In the genomic region with DNA sequence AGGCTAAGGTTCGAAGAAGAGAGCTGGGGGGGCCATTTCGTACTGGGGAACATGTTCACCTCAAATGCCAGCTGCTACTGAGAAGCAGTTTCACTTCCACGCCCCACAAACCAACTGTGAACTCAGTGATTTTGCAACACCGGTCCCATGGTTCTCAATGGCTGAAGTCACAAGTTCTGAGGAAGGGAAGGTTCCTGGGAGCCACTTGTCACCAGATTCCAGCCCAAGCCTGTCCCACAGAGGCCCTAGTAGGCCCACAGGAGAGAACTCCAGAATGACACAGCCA, we compare ENCODE assay signal across 8 mouse cellular contexts. TPM values are rescaled to one million over a fixed set of nuclear protein-coding genes. Genes with fewer than 3 reads are reported as not detected.
DNase-seq lines count a peak whose midpoint lies in the region; ATAC-seq lines count a peak whose summit lies in the region.

No protein-coding gene starts in this region.

- WGBS in forebrain, embryonic 15.5 days, result 95% methylated on average over 4 of the region's 4 CpGs
- WGBS in intestine, embryonic 15.5 days, result 83% methylated on average over 4 of the region's 4 CpGs
- 3% methylated on average over 4 of the region's 4 CpGs for WGBS in macrophage (ENCODE audit: missing documents)

- DNase-seq in layer of hippocampus, adult 9-11 months, result peak; percentile 83
- DNase-seq in layer of hippocampus, adult 9-10 months (ENCODE audit: low spot score), result no peak
- no peak for DNase-seq in frontal cortex, postnatal 14 days (ENCODE audit: low spot score in 2 of 2)
- DNase-seq in kidney, postnatal 14 days, result no peak

- H3K9me3 ChIP-seq in forebrain, embryonic 15.5 days, result no peaks in the 10 kb centered on the region
- no peaks in the 10 kb centered on the region for H3K9me3 ChIP-seq in intestine, embryonic 15.5 days

- ATAC-seq in forebrain, embryonic 15.5 days (replicated peaks), result 0 out of 2 replicates have a peak, but pooled peaks have one; percentile 3
- ATAC-seq in intestine, embryonic 15.5 days, result 0 out of 2 replicates have a peak, but pooled peaks have one; percentile 1
- no peak for ATAC-seq in inflammation-experienced regulatory T-cells, adult 6 months

- peaks cover 20% of the 10 kb centered on the region for H3K4me1 ChIP-seq in forebrain, embryonic 15.5 days
- peaks cover 29% of the 10 kb centered on the region for H3K4me1 ChIP-seq in intestine, embryonic 15.5 days (replicated peaks)

- H3K9ac ChIP-seq in forebrain, embryonic 15.5 days (replicated peaks), result no peak overlapping the region
- 0 out of 2 replicates have a peak overlapping the region, but pooled peaks have one; percentile 54 for H3K9ac ChIP-seq in intestine, embryonic 15.5 days

- H3K4me2 ChIP-seq in forebrain, embryonic 15.5 days (replicated peaks), result peak overlapping the region; percentile 71; the same call in 1 of the 2 replicates
- peak overlapping the region; percentile 89 for H3K4me2 ChIP-seq in intestine, embryonic 15.5 days (replicated peaks)

- H3K27ac ChIP-seq in forebrain, embryonic 15.5 days (replicated peaks), result no peak overlapping the region
- no peak overlapping the region for H3K27ac ChIP-seq in intestine, embryonic 15.5 days
- H3K27ac ChIP-seq in macrophage, result peak overlapping the region; percentile 99

- H3K79me2 ChIP-seq in macrophage (ENCODE audit: inconsistent target), result peaks cover 61% of the 10 kb centered on the region

- no peaks in the 10 kb centered on the region for H3K27me3 ChIP-seq in forebrain, embryonic 15.5 days
- no peaks in the 10 kb centered on the region for H3K27me3 ChIP-seq in intestine, embryonic 15.5 days (replicated peaks)

- H3K4me3 ChIP-seq in forebrain, embryonic 15.5 days, result 0 out of 2 replicates have a peak overlapping the region, but pooled peaks have one; percentile 70
- peak overlapping the region; percentile 59 for H3K4me3 ChIP-seq in intestine, embryonic 15.5 days (replicated peaks)
- H3K4me3 ChIP-seq in macrophage (ENCODE audit: inconsistent target), result peak overlapping the region; percentile 91

- no peaks in the 10 kb centered on the region; the same call in 1 of the 2 replicates for H3K36me3 ChIP-seq in forebrain, embryonic 15.5 days
- H3K36me3 ChIP-seq in intestine, embryonic 15.5 days, result peaks cover 9% of the 10 kb centered on the region; the same call in 1 of the 2 replicates
- H3K36me3 ChIP-seq in macrophage (ENCODE audit: inconsistent target), result peaks cover 29% of the 10 kb centered on the region

RNA-seq across cellular contexts. Expression of a gene that starts 1.2 kb away (rescaled TPM):
- 75.1 and 78.9 TPM in 2 replicates for polyA plus RNA-seq in forebrain, embryonic 15.5 days (2015; fragmentation: Nextera tagmentation; extraction: Ambion mirVana)
- 247 and 298 TPM in 2 replicates for polyA plus RNA-seq in intestine, embryonic 15.5 days (2015; fragmentation: Nextera tagmentation; extraction: Ambion mirVana)
- 100 to 1,000 TPM; 207 to 590 (median 358) TPM for total RNA-seq in macrophage (2018; cell fraction: chromatin; rRNA removed)
- 1,000 to 10,000 TPM; 1,634 to 3,370 (median 2,405) TPM for total RNA-seq in macrophage (2018; cell fraction: cytosol; rRNA removed)
- total RNA-seq in macrophage (2018; cell fraction: nucleus; rRNA removed), result 1,000 to 10,000 TPM in 25 of 26 experiments, 100 to 1,000 TPM in 1; 541 to 3,148 (median 1,812) TPM
- polyA plus RNA-seq in macrophage (2018), result 1,508 to 2,797 TPM (median 2,045 TPM) in 3 replicates
- polyA plus RNA-seq in inflammation-experienced regulatory T-cells, adult 6 months (2017; shearing (Covaris generic)), result 100 to 1,000 TPM in 2 of 3 experiments, 10 to 100 TPM in 1; 96.3 to 113 (median 109) TPM

RNA-seq across cellular contexts. Expression of a gene that starts 12.9 kb away (rescaled TPM):
- 0.59 and 0.91 TPM in 2 replicates for polyA plus RNA-seq in forebrain, embryonic 15.5 days (2015; fragmentation: Nextera tagmentation; extraction: Ambion mirVana)
- 1.1 and 1.4 TPM in 2 replicates for polyA plus RNA-seq in intestine, embryonic 15.5 days (2015; fragmentation: Nextera tagmentation; extraction: Ambion mirVana)
- 1 to 10 TPM in 1 of 26 experiments, under 1 TPM in 6, not detected in 19; 0.47 to 1.1 (median 0.69) TPM for total RNA-seq in macrophage (2018; cell fraction: chromatin; rRNA removed)
- under 1 TPM; 0.09 to 0.90 (median 0.46) TPM for total RNA-seq in macrophage (2018; cell fraction: cytosol; rRNA removed)
- 1 to 10 TPM in 7 of 26 experiments, under 1 TPM in 14, not detected in 5; 0.40 to 2.1 (median 0.73) TPM for total RNA-seq in macrophage (2018; cell fraction: nucleus; rRNA removed)
- polyA plus RNA-seq in macrophage (2018), result 0.50 to 0.63 TPM in 2 of 3 replicates, not detected in the other
- under 1 TPM in 1 of 3 experiments, not detected in 2; 0.25 TPM for polyA plus RNA-seq in inflammation-experienced regulatory T-cells, adult 6 months (2017; shearing (Covaris generic))

RNA-seq across cellular contexts. Expression of a gene that starts 22.0 kb away (rescaled TPM):
- 110 and 112 TPM in 2 replicates for polyA plus RNA-seq in forebrain, embryonic 15.5 days (2015; fragmentation: Nextera tagmentation; extraction: Ambion mirVana)
- 83.3 and 83.6 TPM in 2 replicates for polyA plus RNA-seq in intestine, embryonic 15.5 days (2015; fragmentation: Nextera tagmentation; extraction: Ambion mirVana)
- 10 to 100 TPM; 10.1 to 69.1 (median 38.7) TPM for total RNA-seq in macrophage (2018; cell fraction: chromatin; rRNA removed)
- 10 to 100 TPM in 23 of 26 experiments, 1 to 10 TPM in 3; 7.9 to 15.8 (median 12.6) TPM for total RNA-seq in macrophage (2018; cell fraction: cytosol; rRNA removed)
- 10 to 100 TPM in 21 of 26 experiments, 1 to 10 TPM in 5; 5.3 to 42.4 (median 17.5) TPM for total RNA-seq in macrophage (2018; cell fraction: nucleus; rRNA removed)
- polyA plus RNA-seq in macrophage (2018), result 7.5 to 17.9 TPM (median 16.7 TPM) in 3 replicates
- 10 to 100 TPM; 47.4 to 61.1 (median 53.4) TPM for polyA plus RNA-seq in inflammation-experienced regulatory T-cells, adult 6 months (2017; shearing (Covaris generic))

RNA-seq across cellular contexts. Expression of a gene that starts 26.3 kb away (rescaled TPM):
- 668 and 672 TPM in 2 replicates for polyA plus RNA-seq in forebrain, embryonic 15.5 days (2015; fragmentation: Nextera tagmentation; extraction: Ambion mirVana)
- 746 and 850 TPM in 2 replicates for polyA plus RNA-seq in intestine, embryonic 15.5 days (2015; fragmentation: Nextera tagmentation; extraction: Ambion mirVana)
- total RNA-seq in macrophage (2018; cell fraction: chromatin; rRNA removed), result 10 to 100 TPM in 17 of 26 experiments, 1 to 10 TPM in 9; 3.3 to 67.2 (median 12.4) TPM
- 100 to 1,000 TPM; 291 to 451 (median 384) TPM for total RNA-seq in macrophage (2018; cell fraction: cytosol; rRNA removed)
- 100 to 1,000 TPM in 1 of 26 experiments, 10 to 100 TPM in 25; 19.0 to 103 (median 51.4) TPM for total RNA-seq in macrophage (2018; cell fraction: nucleus; rRNA removed)
- 62.0 to 577 TPM (median 488 TPM) in 3 replicates for polyA plus RNA-seq in macrophage (2018)
- polyA plus RNA-seq in inflammation-experienced regulatory T-cells, adult 6 months (2017; shearing (Covaris generic)), result 100 to 1,000 TPM; 583 to 771 (median 610) TPM

RNA-seq across cellular contexts. Expression of a gene that starts 35.2 kb away (rescaled TPM):
- 112 and 115 TPM in 2 replicates for polyA plus RNA-seq in forebrain, embryonic 15.5 days (2015; fragmentation: Nextera tagmentation; extraction: Ambion mirVana)
- 125 and 127 TPM in 2 replicates for polyA plus RNA-seq in intestine, embryonic 15.5 days (2015; fragmentation: Nextera tagmentation; extraction: Ambion mirVana)
- 10 to 100 TPM; 17.7 to 49.5 (median 34.4) TPM for total RNA-seq in macrophage (2018; cell fraction: chromatin; rRNA removed)
- total RNA-seq in macrophage (2018; cell fraction: cytosol; rRNA removed), result 10 to 100 TPM; 43.7 to 70.0 (median 55.6) TPM
- 10 to 100 TPM; 23.5 to 49.1 (median 33.6) TPM for total RNA-seq in macrophage (2018; cell fraction: nucleus; rRNA removed)
- 44.0 to 102 TPM (median 81.1 TPM) in 3 replicates for polyA plus RNA-seq in macrophage (2018)
- polyA plus RNA-seq in inflammation-experienced regulatory T-cells, adult 6 months (2017; shearing (Covaris generic)), result 100 to 1,000 TPM in 1 of 3 experiments, 10 to 100 TPM in 2; 69.4 to 146 (median 73.1) TPM
